Mouse (Mus musculus): ENCODE results near the gene Vps45. TPM values are rescaled to one million over a fixed set of nuclear protein-coding genes. Genes with fewer than 3 reads are reported as not detected.
A peak's percentile ranks its signal among the peaks of the same experiment; 100 is the strongest.

Vps45 gene
- polyA plus RNA-seq, 1 experiment from 2014 or later = 24.8 TPM

- 93% methylated on average over 6 of the region's 6 CpGs for WGBS
- H3K4me3 ChIP-seq (ENCODE audit: low read depth, low read length) = no peak overlapping the region
- ATAC-seq (replicated peaks; ENCODE audit: low FRiP score) (no peak), DNase-seq (ENCODE audit: low spot score) (no peak)
- no peaks in the 10 kb centered on the region for H3K4me1 ChIP-seq (replicated peaks; ENCODE audit: control insufficient read depth, insufficient read depth, low read length)
- H3K27ac ChIP-seq (ENCODE audit: low read depth, low read length) = no peak overlapping the region
- H3K4me2 ChIP-seq (ENCODE audit: low read depth, low read length, severe bottlenecking) = no peak overlapping the region
- H3K36me3 ChIP-seq (ENCODE audit: control insufficient read depth, insufficient read depth, low read length) = no peaks in the 10 kb centered on the region
- H3K9me3 ChIP-seq (ENCODE audit: control insufficient read depth, low read length) = no peaks in the 10 kb centered on the region
- H3K27me3 ChIP-seq (ENCODE audit: control insufficient read depth, insufficient read depth, low read length) = no peaks in the 10 kb centered on the region
- H3K9ac ChIP-seq (ENCODE audit: low read length) = no peak overlapping the region
Measured at GRCm38 (mm10) chr3:96069046-96069445, 10.8 kb upstream of the Vps45 start.

GRCm38 (mm10) chr3:96066741-96067140 lies 8.5 kb upstream of the Vps45 start:
- 89% methylated on average over 5 of the region's 5 CpGs for WGBS
- H3K4me2 ChIP-seq (ENCODE audit: low read depth, low read length, severe bottlenecking) = no peak overlapping the region
- no peaks in the 10 kb centered on the region for H3K36me3 ChIP-seq (ENCODE audit: control insufficient read depth, insufficient read depth, low read length)
- H3K27ac ChIP-seq (ENCODE audit: low read depth, low read length) = no peak overlapping the region
- no peaks in the 10 kb centered on the region for H3K9me3 ChIP-seq (ENCODE audit: control insufficient read depth, low read length)
- no peak for ATAC-seq (replicated peaks; ENCODE audit: low FRiP score)
- no peaks in the 10 kb centered on the region for H3K27me3 ChIP-seq (ENCODE audit: control insufficient read depth, insufficient read depth, low read length)
- no peak for DNase-seq (ENCODE audit: low spot score)
- no peak overlapping the region for H3K4me3 ChIP-seq (ENCODE audit: low read depth, low read length)
- no peaks in the 10 kb centered on the region for H3K4me1 ChIP-seq (replicated peaks; ENCODE audit: control insufficient read depth, insufficient read depth, low read length)
- H3K9ac ChIP-seq (ENCODE audit: low read length) = no peak overlapping the region

- no peaks in the 10 kb centered on the region for H3K36me3 ChIP-seq (ENCODE audit: control insufficient read depth, insufficient read depth, low read length)
- H3K9ac ChIP-seq (ENCODE audit: low read length) = no peak overlapping the region
- H3K9me3 ChIP-seq (ENCODE audit: control insufficient read depth, low read length) = no peaks in the 10 kb centered on the region
- DNase-seq (ENCODE audit: low spot score) (no peak), ATAC-seq (replicated peaks; ENCODE audit: low FRiP score) (no peak)
- WGBS = 50% methylated on average over 20 of the region's 20 CpGs
- no peak overlapping the region for H3K4me2 ChIP-seq (ENCODE audit: low read depth, low read length, severe bottlenecking)
- no peak overlapping the region for H3K4me3 ChIP-seq (ENCODE audit: low read depth, low read length)
- H3K4me1 ChIP-seq (replicated peaks; ENCODE audit: control insufficient read depth, insufficient read depth, low read length) = no peaks in the 10 kb centered on the region
- no peak overlapping the region for H3K27ac ChIP-seq (ENCODE audit: low read depth, low read length)
- no peaks in the 10 kb centered on the region for H3K27me3 ChIP-seq (ENCODE audit: control insufficient read depth, insufficient read depth, low read length)
Measured at GRCm38 (mm10) chr3:96065754-96066375, 7.6 kb upstream of the Vps45 start.

- H3K36me3 ChIP-seq (ENCODE audit: control insufficient read depth, insufficient read depth, low read length) = no peaks in the 10 kb centered on the region
- ATAC-seq (replicated peaks; ENCODE audit: low FRiP score) (no peak), DNase-seq (ENCODE audit: low spot score) (no peak)
- H3K4me2 ChIP-seq (ENCODE audit: low read depth, low read length, severe bottlenecking) = no peak overlapping the region
- no peaks in the 10 kb centered on the region for H3K27me3 ChIP-seq (ENCODE audit: control insufficient read depth, insufficient read depth, low read length)
- no peaks in the 10 kb centered on the region for H3K4me1 ChIP-seq (replicated peaks; ENCODE audit: control insufficient read depth, insufficient read depth, low read length)
- H3K9ac ChIP-seq (ENCODE audit: low read length) = no peak overlapping the region
- H3K4me3 ChIP-seq (ENCODE audit: low read depth, low read length) = no peak overlapping the region
- H3K9me3 ChIP-seq (ENCODE audit: control insufficient read depth, low read length) = no peaks in the 10 kb centered on the region
- no peak overlapping the region for H3K27ac ChIP-seq (ENCODE audit: low read depth, low read length)
- 46% methylated on average over 4 of the region's 4 CpGs for WGBS
Measured at GRCm38 (mm10) chr3:96065147-96065546, 6.9 kb upstream of the Vps45 start.

- WGBS = 89% methylated on average over 3 of the region's 3 CpGs
- Histone ChIP-seq H3K9ac (ENCODE audit: low read length) (no peak overlapping the region), H3K36me3 (ENCODE audit: control insufficient read depth, insufficient read depth, low read length) (no peaks in the 10 kb centered on the region)
Measured at GRCm38 (mm10) chr3:96064217-96064616, 6.0 kb upstream of the Vps45 start.

GRCm38 (mm10) chr3:96063299-96063698 lies 5.0 kb upstream of the Vps45 start:
- Histone ChIP-seq H3K4me1 (replicated peaks; ENCODE audit: control insufficient read depth, insufficient read depth, low read length) (no peaks in the 10 kb centered on the region), H3K4me3 (ENCODE audit: low read depth, low read length) (no peak overlapping the region), H3K9me3 (ENCODE audit: control insufficient read depth, low read length) (no peaks in the 10 kb centered on the region), H3K27ac (ENCODE audit: low read depth, low read length) (no peak overlapping the region), H3K27me3 (ENCODE audit: control insufficient read depth, insufficient read depth, low read length) (no peaks in the 10 kb centered on the region), H3K9ac (ENCODE audit: low read length) (no peak overlapping the region), H3K36me3 (ENCODE audit: control insufficient read depth, insufficient read depth, low read length) (no peaks in the 10 kb centered on the region), H3K4me2 (ENCODE audit: low read depth, low read length, severe bottlenecking) (no peak overlapping the region)
- whole genome bisulfite sequencing = 79% methylated on average over 2 of the region's 2 CpGs
- ATAC-seq (replicated peaks; ENCODE audit: low FRiP score) = no peak
- DNase-seq (ENCODE audit: low spot score) = no peak

More at GRCm38 (mm10) chr3:96064217-96064616, 6.0 kb upstream of the Vps45 start:
- H3K4me1 ChIP-seq (replicated peaks; ENCODE audit: control insufficient read depth, insufficient read depth, low read length) = no peaks in the 10 kb centered on the region
- no peaks in the 10 kb centered on the region for H3K27me3 ChIP-seq (ENCODE audit: control insufficient read depth, insufficient read depth, low read length)
- ATAC-seq (replicated peaks; ENCODE audit: low FRiP score) (no peak), DNase-seq (ENCODE audit: low spot score) (no peak)
- no peaks in the 10 kb centered on the region for H3K9me3 ChIP-seq (ENCODE audit: control insufficient read depth, low read length)
- no peak overlapping the region for H3K4me3 ChIP-seq (ENCODE audit: low read depth, low read length)
- no peak overlapping the region for H3K27ac ChIP-seq (ENCODE audit: low read depth, low read length)
- H3K4me2 ChIP-seq (ENCODE audit: low read depth, low read length, severe bottlenecking) = no peak overlapping the region

GRCm38 (mm10) chr3:96060146-96060545 lies 1.9 kb upstream of the Vps45 start:
- H3K4me3 ChIP-seq (ENCODE audit: low read depth, low read length) = no peak overlapping the region
- no peaks in the 10 kb centered on the region for H3K36me3 ChIP-seq (ENCODE audit: control insufficient read depth, insufficient read depth, low read length)
- no peak for ATAC-seq (replicated peaks; ENCODE audit: low FRiP score)
- no peak for DNase-seq (ENCODE audit: low spot score)
- H3K9me3 ChIP-seq (ENCODE audit: control insufficient read depth, low read length) = no peaks in the 10 kb centered on the region
- H3K4me1 ChIP-seq (replicated peaks; ENCODE audit: control insufficient read depth, insufficient read depth, low read length) = 0 out of 2 replicates have a peak, but pooled peaks cover 2% of the 10 kb centered on the region
- H3K27ac ChIP-seq (ENCODE audit: low read depth, low read length) = no peak overlapping the region
- H3K27me3 ChIP-seq (ENCODE audit: control insufficient read depth, insufficient read depth, low read length) = no peaks in the 10 kb centered on the region
- H3K4me2 ChIP-seq (ENCODE audit: low read depth, low read length, severe bottlenecking) = no peak overlapping the region
- H3K9ac ChIP-seq (ENCODE audit: low read length) = no peak overlapping the region
- 89% methylated on average over 1 of the region's 1 CpGs for WGBS

- Histone ChIP-seq H3K36me3 (ENCODE audit: control insufficient read depth, insufficient read depth, low read length) (no peaks in the 10 kb centered on the region), H3K27ac (ENCODE audit: low read depth, low read length) (peak overlapping the region; percentile 92), H3K9me3 (ENCODE audit: control insufficient read depth, low read length) (no peaks in the 10 kb centered on the region), H3K4me1 (replicated peaks; ENCODE audit: control insufficient read depth, insufficient read depth, low read length) (0 out of 2 replicates have a peak, but pooled peaks cover 2% of the 10 kb centered on the region), H3K27me3 (ENCODE audit: control insufficient read depth, insufficient read depth, low read length) (no peaks in the 10 kb centered on the region), H3K9ac (ENCODE audit: low read length) (peak overlapping the region; percentile 80), H3K4me3 (ENCODE audit: low read depth, low read length) (peak overlapping the region; percentile 64), H3K4me2 (ENCODE audit: low read depth, low read length, severe bottlenecking) (peak overlapping the region; percentile 83)
- ATAC-seq (replicated peaks; ENCODE audit: low FRiP score) (peak; percentile 94), DNase-seq (ENCODE audit: low spot score) (peak; percentile 91)
- under 1% methylated on average over 26 of the region's 26 CpGs for WGBS
Measured at GRCm38 (mm10) chr3:96057747-96058204, 490 bp downstream of the Vps45 start.

- Histone ChIP-seq H3K4me2 (ENCODE audit: low read depth, low read length, severe bottlenecking) (no peak overlapping the region), H3K9me3 (ENCODE audit: control insufficient read depth, low read length) (no peaks in the 10 kb centered on the region), H3K27ac (ENCODE audit: low read depth, low read length) (no peak overlapping the region), H3K36me3 (ENCODE audit: control insufficient read depth, insufficient read depth, low read length) (no peaks in the 10 kb centered on the region), H3K27me3 (ENCODE audit: control insufficient read depth, insufficient read depth, low read length) (no peaks in the 10 kb centered on the region), H3K9ac (ENCODE audit: low read length) (no peak overlapping the region), H3K4me1 (replicated peaks; ENCODE audit: control insufficient read depth, insufficient read depth, low read length) (0 out of 2 replicates have a peak, but pooled peaks cover 2% of the 10 kb centered on the region), H3K4me3 (ENCODE audit: low read depth, low read length) (no peak overlapping the region)
- WGBS = 91% methylated on average over 4 of the region's 4 CpGs
- ATAC-seq (replicated peaks; ENCODE audit: low FRiP score) = no peak
- no peak for DNase-seq (ENCODE audit: low spot score)
Measured at GRCm38 (mm10) chr3:96056031-96056430, 2.2 kb downstream of the Vps45 start.
